In the genomic region with DNA sequence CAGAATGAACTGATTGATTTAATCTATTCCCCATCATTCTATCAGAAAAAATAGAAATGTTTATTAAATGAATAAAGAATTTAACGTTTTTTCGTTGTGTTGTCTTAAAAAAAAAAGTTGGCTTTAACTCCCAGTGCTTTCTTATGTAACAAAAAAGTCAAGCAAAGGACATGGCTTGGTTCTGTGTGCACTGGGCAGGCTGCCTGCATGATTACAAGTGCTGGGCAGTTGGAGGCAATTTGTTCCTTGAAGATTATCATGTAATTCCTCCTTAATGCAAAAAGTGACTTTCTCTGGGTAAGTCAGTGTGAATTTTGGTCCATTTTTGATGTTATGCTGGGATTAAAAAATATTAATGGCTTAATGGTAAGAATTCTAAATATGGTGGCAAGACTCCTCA, we compare ENCODE assay signal across 17 mouse cellular contexts. TPM values are rescaled to one million over a fixed set of nuclear protein-coding genes. Genes with fewer than 3 reads are reported as not detected.
A peak's percentile ranks its signal among the peaks of the same experiment; 100 is the strongest.
DNase-seq lines count a peak whose midpoint lies in the region; ATAC-seq and TF ChIP-seq lines count a peak whose summit lies in the region.
"Had no signal": no experiment of that assay in that cellular context is flagged by ENCODE, and none has a peak within 500 bp of the region (broad histone marks: within the 10 kb centered on the region; RNA-seq: fewer than 3 reads in every experiment).

No protein-coding gene starts in this region.

- no peak for ATAC-seq in kidney, embryonic 16.5 days (ENCODE audit: low FRiP score, low TSS enrichment)
- ATAC-seq in megakaryocyte-erythroid progenitor cell, adult 5-6 weeks (replicated peaks; ENCODE audit: low FRiP score, low TSS enrichment, poor library complexity, severe bottlenecking) = no peak
- ATAC-seq: CD4-positive, CD25-positive, alpha-beta regulatory T cell, adult 4 months; forebrain, postnatal 0 days; intestine, embryonic 16.5 days; midbrain, embryonic 16.5 days had no signal

- intact Hi-C loops in heart, postnatal 25 days (cut with DNase I) = no loop called here

- H3K36me3 ChIP-seq in kidney, adult 2 months (ENCODE audit: control insufficient read depth, insufficient read depth, low read length) = no peaks in the 10 kb centered on the region
- no peaks in the 10 kb centered on the region for H3K36me3 ChIP-seq in kidney, embryonic 16.5 days (ENCODE audit: insufficient read depth, low read length)
- H3K36me3 ChIP-seq: hindbrain, embryonic 12.5 days; neural tube, embryonic 12.5 days had no signal

- no peaks in the 10 kb centered on the region for H3K27me3 ChIP-seq in kidney, adult 2 months (replicated peaks; ENCODE audit: control insufficient read depth, insufficient read depth, low read length)
- H3K27me3 ChIP-seq in kidney, embryonic 16.5 days (ENCODE audit: insufficient read depth, low read length) = no peaks in the 10 kb centered on the region
- H3K27me3 ChIP-seq: hindbrain, embryonic 12.5 days; neural tube, embryonic 12.5 days had no signal

- TF ChIP-seq CTCF in kidney, adult 2 months (conservative IDR thresholded peaks at IDR 0.05; ENCODE audit: insufficient read depth, insufficient read length, low read depth, low read length) = no peak

- H3K4me2 ChIP-seq in kidney, embryonic 16.5 days (replicated peaks; ENCODE audit: low read depth, low read length) = no peak overlapping the region
- H3K4me2 ChIP-seq: hindbrain, embryonic 12.5 days; neural tube, embryonic 12.5 days had no signal

- H3K9me3 ChIP-seq in kidney, embryonic 16.5 days (ENCODE audit: low read length) = no peaks in the 10 kb centered on the region
- H3K9me3 ChIP-seq: hindbrain, embryonic 12.5 days; neural tube, embryonic 12.5 days had no signal

- TF ChIP-seq POLR2A in kidney, adult 2 months (IDR thresholded peaks at IDR 0.05; ENCODE audit: low read depth, low read length) = no peak

- DNase-seq in kidney, adult 2 months = peak; percentile 70
- peak; percentile 59 for DNase-seq in NIH3T3 (ENCODE audit: low read depth)
- DNase-seq in heart, postnatal 25 days (ENCODE audit: low spot score) = peak; percentile 63
- DNase-seq in thymus, postnatal 0 days (ENCODE audit: low spot score) = no peak
- DNase-seq: cerebellum, postnatal 10 days; forebrain, postnatal 0 days; retina, postnatal 1 day had no signal

- H3K4me3 ChIP-seq in kidney, adult 2 months (ENCODE audit: insufficient read depth, low read depth, low read length) = no peak overlapping the region
- no peak overlapping the region for H3K4me3 ChIP-seq in kidney, embryonic 16.5 days (ENCODE audit: low read length)
- H3K4me3 ChIP-seq in brown adipose tissue, adult 24 weeks (ENCODE audit: insufficient read depth, low read depth, low read length) = no peak overlapping the region
- H3K4me3 ChIP-seq: erythroblast, embryonic 14.5 days; hindbrain, embryonic 12.5 days; neural tube, embryonic 12.5 days had no signal

- WGBS in kidney, adult 2 months = 16% methylated on average over 2 of the region's 2 CpGs
- 60% methylated on average over 2 of the region's 2 CpGs for WGBS in kidney, embryonic 16.5 days

- H3K9ac ChIP-seq in kidney, embryonic 16.5 days (replicated peaks; ENCODE audit: low read length) = no peak overlapping the region
- H3K9ac ChIP-seq: forebrain, postnatal 0 days; hindbrain, embryonic 12.5 days; liver, embryonic 14.5 days; neural tube, embryonic 12.5 days had no signal

- H3K27ac ChIP-seq in kidney, adult 2 months (ENCODE audit: insufficient read depth, low read depth, low read length) = no peak overlapping the region
- no peak overlapping the region for H3K27ac ChIP-seq in kidney, embryonic 16.5 days (ENCODE audit: low read length)
- peak overlapping the region; percentile 79 for H3K27ac ChIP-seq in brown adipose tissue, adult 24 weeks (replicated peaks; ENCODE audit: low read depth, low read length)
- H3K27ac ChIP-seq: hindbrain, embryonic 12.5 days; liver, embryonic 14.5 days; neural tube, embryonic 12.5 days had no signal

- H3K4me1 ChIP-seq in kidney, adult 2 months (ENCODE audit: control insufficient read depth, insufficient read depth, low read length) = peaks cover 6% of the 10 kb centered on the region; the same call in 1 of the 2 replicates
- peaks cover 13% of the 10 kb centered on the region for H3K4me1 ChIP-seq in kidney, embryonic 16.5 days (ENCODE audit: insufficient read depth, low read length)
- H3K4me1 ChIP-seq in brown adipose tissue, adult 24 weeks (ENCODE audit: control insufficient read depth, insufficient read depth, insufficient read length, low read length) = peaks cover 20% of the 10 kb centered on the region
- H3K4me1 ChIP-seq: hindbrain, embryonic 12.5 days; neural tube, embryonic 12.5 days had no signal

RNA-seq across cellular contexts. Expression of a gene that starts 15.7 kb away (rescaled TPM):
- polyA plus RNA-seq in kidney, adult 2 months (2012; rRNA removed) = 118 and 140 TPM in 2 replicates
- 119 and 135 TPM in 2 replicates for polyA plus RNA-seq in kidney, embryonic 16.5 days (2015; fragmentation: Nextera tagmentation; extraction: Ambion mirVana)
- 199 and 225 TPM in 2 replicates for polyA plus RNA-seq in brown adipose tissue, adult 24 weeks (2012; ENCODE audit: insufficient read depth, insufficient read length, missing spikeins)
- 100 to 1,000 TPM; 487 to 529 TPM for total RNA-seq in heart, postnatal 25 days (2021)
- 12.0 and 12.6 TPM in 2 replicates for total RNA-seq in megakaryocyte-erythroid progenitor cell, adult 5-6 weeks (2014; fragmentation: Nextera tagmentation)
- 12.8 and 23.8 TPM in 2 replicates for total RNA-seq in megakaryocyte-erythroid progenitor cell, adult 5-6 weeks (2017)
- polyA plus RNA-seq in thymus, postnatal 0 days (2015; fragmentation: Nextera tagmentation; extraction: Ambion mirVana) = 59.1 and 64.4 TPM in 2 replicates
